Mouse (Mus musculus) heart, postnatal 36 days (tissue): ENCODE results near the gene Heatr3. TPM values are rescaled to one million over a fixed set of nuclear protein-coding genes. Genes with fewer than 3 reads are reported as not detected.

ENCODE experiments used
- DNase-seq, 2 experiments: peaks; one replicate each; pipeline ENCODE4 v3.0.0; 2021 to 2022
- intact Hi-C: fragments of 180-260 bp; cut with DNase I; formaldehyde crosslinking; loops from one replicate; pipeline ENCODE4 v1.15.1; 2025
- total RNA-seq, 2 experiments: library from RNA; stranded (reverse); gene quantifications; 2 replicates each; pipeline ENCODE4 v1.2.3; 2021

The Heatr3 gene
- total RNA-seq = 10 to 100 TPM; 19.6 to 23.7 TPM

GRCm38 (mm10) chr8:88137748-88138484, at the start of gene Heatr3:
TSS of gene Heatr3 (plus strand) at chr8:88137855.
- peak; percentile 97 to 99 for DNase-seq
- intact Hi-C loops = loop anchor here (1.0 to 5.0 kb wide), 3 partner anchors 19 to 559 kb away; partner anchors contain the start of genes Cyld and Tent4b

GRCm38 (mm10) chr8:88088006-88088405, 49.6 kb upstream of the Heatr3 start:
- intact Hi-C loops = no loop called here
- no peak for DNase-seq

GRCm38 (mm10) chr8:88091661-88092060, 46.0 kb upstream of the Heatr3 start:
- intact Hi-C loops = no loop called here
- no peak for DNase-seq

- intact Hi-C loops = no loop called here
- no peak for DNase-seq
Observed at GRCm38 (mm10) chr8:88093367-88093766, 44.3 kb upstream of the Heatr3 start.

- no peak for DNase-seq
- intact Hi-C loops = no loop called here
Observed at GRCm38 (mm10) chr8:88098856-88099255, 38.8 kb upstream of the Heatr3 start.

- peak; percentile 18 to 38 for DNase-seq
- intact Hi-C loops = no loop called here
Observed at GRCm38 (mm10) chr8:88099526-88099925, 38.1 kb upstream of the Heatr3 start.

GRCm38 (mm10) chr8:88109241-88109640, 28.4 kb upstream of the Heatr3 start:
- DNase-seq = no peak
- intact Hi-C loops = no loop called here

GRCm38 (mm10) chr8:88118456-88119036, 19.1 kb upstream of the Heatr3 start, which contains the start of gene Cnep1r1:
TSS of gene Cnep1r1 (plus strand) at chr8:88118769.
- intact Hi-C loops = loop anchor here (1.0 to 5.0 kb wide), 3 partner anchors 19 to 124 kb away; partner anchors contain the start of genes Heatr3 and Tent4b
- DNase-seq = peak; percentile 87 to 95

- intact Hi-C loops = loop anchor here (1.0 to 5.0 kb wide), 2 partner anchors 18 to 123 kb away; partner anchors contain the start of gene Heatr3
- peak; percentile 13 to 15 for DNase-seq
Observed at GRCm38 (mm10) chr8:88119076-88119475, 18.6 kb upstream of the Heatr3 start.

GRCm38 (mm10) chr8:88124850-88125249, 12.8 kb upstream of the Heatr3 start:
- DNase-seq = no peak
- intact Hi-C loops = no loop called here

- no peak for DNase-seq
- intact Hi-C loops = no loop called here
Observed at GRCm38 (mm10) chr8:88129397-88129796, 8.3 kb upstream of the Heatr3 start.

GRCm38 (mm10) chr8:88130754-88131317, 6.8 kb upstream of the Heatr3 start:
- no peak for DNase-seq
- intact Hi-C loops = no loop called here

- intact Hi-C loops = loop anchor here (5.0 kb wide), 2 partner anchors 58 to 558 kb away; partner anchors contain the start of genes Cyld and Tent4b
Observed at GRCm38 (mm10) chr8:88139256-88139655, 1.6 kb downstream of the Heatr3 start.

GRCm38 (mm10) chr8:88141629-88142028, 4.0 kb downstream of the Heatr3 start:
- no peak for DNase-seq
- intact Hi-C loops = no loop called here

More at GRCm38 (mm10) chr8:88139256-88139655, 1.6 kb downstream of the Heatr3 start:
- no peak for DNase-seq

- intact Hi-C loops = no loop called here
- DNase-seq = no peak
Observed at GRCm38 (mm10) chr8:88144041-88144440, 6.4 kb downstream of the Heatr3 start.

- no peak for DNase-seq
- intact Hi-C loops = no loop called here
Observed at GRCm38 (mm10) chr8:88150910-88151371, 13.3 kb downstream of the Heatr3 start.

GRCm38 (mm10) chr8:88160237-88160995, 22.8 kb downstream of the Heatr3 start:
- no peak for DNase-seq
- intact Hi-C loops = loop anchor here (5.0 kb wide), 1 partner anchor 82 kb away; no protein-coding TSS in a partner anchor

GRCm38 (mm10) chr8:88161439-88161838, 23.8 kb downstream of the Heatr3 start:
- intact Hi-C loops = loop anchor here (5.0 kb wide), 1 partner anchor 81 kb away; no protein-coding TSS in a partner anchor
- peak; percentile 48 to 76 for DNase-seq

- DNase-seq = no peak
- intact Hi-C loops = no loop called here
Observed at GRCm38 (mm10) chr8:88175264-88175663, 37.6 kb downstream of the Heatr3 start.

- intact Hi-C loops = no loop called here
- no peak for DNase-seq
Observed at GRCm38 (mm10) chr8:88177291-88177690, 39.6 kb downstream of the Heatr3 start.
